Mouse (Mus musculus) heart, adult 2 months (tissue): Measurements from ENCODE around the gene Pkn1.

Source experiments
- CTCF ChIP-seq: fragments of 200-600 bp; IDR thresholded peaks from 2 replicates; pipeline ENCODE4 v1.8.1; 2022; ENCODE audit warnings: antibody characterized with exemption, mild to moderate bottlenecking, moderate library complexity
- EP300 ChIP-seq: fragments of 200-500 bp; IDR thresholded peaks from 2 replicates; pipeline ENCODE4 v1.6.1; 2011; ENCODE audit warnings: low read depth, low read length, control low read depth; ENCODE audit not compliant: insufficient read depth
- POLR2A ChIP-seq: fragments of 200-500 bp; IDR thresholded peaks from 2 replicates; pipeline ENCODE4 v1.6.1; 2011; ENCODE audit warnings: mild to moderate bottlenecking, low read depth, low read length, control low read depth; ENCODE audit not compliant: insufficient read depth

- TF ChIP-seq POLR2A (no peak), CTCF (no peak), EP300 (no peak)
Observed at GRCm38 (mm10) chr8:83706411-83706810, 7.4 kb upstream of the Pkn1 start.
